Mouse (Mus musculus) embryo, embryonic 11.5 days (tissue): ENCODE data around the gene Ttc37.

Experiments
- DNase-seq: peaks from one replicate; pipeline ENCODE4 v3.0.0-alpha.2; 2012; ENCODE audit warnings: low read depth, low spot score

Gene Ttc37

GRCm38 (mm10) chr13:76098493-76099303, at the start of gene Ttc37, which contains the start of gene Arsk:
Gene Ttc37, plus strand, starts transcription at chr13:76098734.
Gene Arsk, minus strand, starts transcription at chr13:76098660.
- DNase-seq = peak; percentile 93

- DNase-seq = no peak
Measured at GRCm38 (mm10) chr13:76055391-76056232, 42.9 kb upstream of the Ttc37 start.

- DNase-seq = peak; percentile 58
Measured at GRCm38 (mm10) chr13:76056261-76056724, 42.2 kb upstream of the Ttc37 start.

DNA sequence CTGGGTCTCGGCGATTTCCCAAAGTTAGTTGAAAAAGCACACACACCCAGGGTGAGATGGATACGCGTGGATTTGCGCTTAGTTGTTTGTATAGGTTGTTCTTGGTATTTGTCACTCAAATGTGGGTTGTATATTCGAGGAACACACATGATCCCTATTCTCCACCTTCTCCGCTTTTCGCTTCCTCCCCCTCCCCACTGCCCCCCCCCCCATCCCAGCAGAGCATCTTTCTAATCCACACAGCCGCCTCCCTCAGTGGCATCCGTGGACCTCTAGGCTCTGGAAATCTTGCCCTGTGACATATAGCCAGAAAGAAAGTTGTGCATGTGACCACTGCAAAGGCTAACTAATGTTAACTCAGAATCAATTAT, 41.7 kb upstream of the Ttc37 start, which contains the start of gene Gpr150:
Gene Gpr150, minus strand, starts transcription at position 101 of the 371 bp plus-strand sequence.
- DNase-seq = no peak

- DNase-seq = no peak
Measured at GRCm38 (mm10) chr13:76057267-76058069, 41.1 kb upstream of the Ttc37 start.

GRCm38 (mm10) chr13:76059591-76059990, 38.9 kb upstream of the Ttc37 start:
- DNase-seq = no peak

DNA sequence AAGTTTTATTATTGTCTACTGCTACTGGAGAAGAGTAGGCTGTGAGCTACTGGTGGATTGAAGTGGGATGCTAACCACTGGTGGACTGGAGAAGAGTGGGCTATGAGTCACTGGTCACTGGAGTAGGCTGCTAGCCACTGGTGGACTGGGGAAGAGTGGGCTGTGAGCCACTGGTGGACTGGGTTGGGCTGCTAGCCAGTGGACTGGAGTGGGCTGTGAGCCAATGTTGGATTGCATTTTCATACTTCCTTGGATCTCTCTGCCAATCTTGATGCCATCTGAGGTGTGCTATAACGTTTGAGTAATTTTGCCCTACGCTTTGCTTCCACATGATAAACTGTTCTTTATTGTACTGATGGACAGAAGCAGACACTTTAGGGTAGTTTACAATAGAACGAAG, 36.4 kb upstream of the Ttc37 start:
- no peak for DNase-seq

DNA sequence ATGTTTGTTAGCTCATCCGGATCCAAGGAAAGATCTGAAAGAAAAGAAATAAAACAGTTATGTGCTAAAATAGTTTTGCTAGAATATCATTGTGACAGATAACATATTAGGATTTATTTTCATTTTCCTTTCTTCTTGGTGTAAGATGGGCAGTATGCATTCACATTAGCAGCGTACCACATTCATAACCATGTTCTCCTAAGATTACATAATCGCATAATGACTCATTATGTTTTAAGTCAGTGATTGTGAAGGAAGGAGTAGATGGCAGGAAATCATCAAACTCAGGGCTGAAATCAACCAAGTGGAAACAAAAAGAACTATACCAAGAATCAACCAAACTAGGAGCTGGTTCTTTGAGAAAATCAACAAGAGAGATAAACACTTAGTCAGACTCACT, 36.0 kb upstream of the Ttc37 start:
- no peak for DNase-seq

GRCm38 (mm10) chr13:76063548-76063947, 35.0 kb upstream of the Ttc37 start:
- DNase-seq = no peak

GRCm38 (mm10) chr13:76064363-76064945, 34.1 kb upstream of the Ttc37 start:
- no peak for DNase-seq

GRCm38 (mm10) chr13:76074323-76074722, 24.2 kb upstream of the Ttc37 start:
- no peak for DNase-seq

DNA sequence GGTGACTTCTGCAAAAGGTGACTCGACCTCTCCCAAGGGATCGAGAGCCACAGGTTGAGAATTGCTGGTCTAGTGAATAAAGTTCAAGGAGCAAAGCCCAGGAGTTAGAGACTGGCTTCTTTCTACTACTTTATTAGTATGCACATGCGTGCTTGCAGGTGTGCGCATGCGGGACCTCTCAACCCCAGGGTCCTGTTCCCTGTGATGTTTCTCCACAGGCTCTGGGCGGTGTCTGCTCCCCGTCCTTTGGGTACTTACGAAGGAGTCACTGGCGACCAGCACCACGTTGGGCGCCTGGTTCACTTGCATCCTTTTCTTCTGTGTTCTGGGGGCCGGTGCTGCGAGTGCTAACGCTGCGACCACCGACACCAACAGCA, 430 bp upstream of the Ttc37 start:
- DNase-seq = no peak

- DNase-seq = no peak
Measured at GRCm38 (mm10) chr13:76101989-76102388, 3.5 kb downstream of the Ttc37 start.

- DNase-seq = no peak
Measured at GRCm38 (mm10) chr13:76109069-76109824, 10.7 kb downstream of the Ttc37 start.

- no peak for DNase-seq
Measured at GRCm38 (mm10) chr13:76128799-76129198, 30.3 kb downstream of the Ttc37 start.

DNA sequence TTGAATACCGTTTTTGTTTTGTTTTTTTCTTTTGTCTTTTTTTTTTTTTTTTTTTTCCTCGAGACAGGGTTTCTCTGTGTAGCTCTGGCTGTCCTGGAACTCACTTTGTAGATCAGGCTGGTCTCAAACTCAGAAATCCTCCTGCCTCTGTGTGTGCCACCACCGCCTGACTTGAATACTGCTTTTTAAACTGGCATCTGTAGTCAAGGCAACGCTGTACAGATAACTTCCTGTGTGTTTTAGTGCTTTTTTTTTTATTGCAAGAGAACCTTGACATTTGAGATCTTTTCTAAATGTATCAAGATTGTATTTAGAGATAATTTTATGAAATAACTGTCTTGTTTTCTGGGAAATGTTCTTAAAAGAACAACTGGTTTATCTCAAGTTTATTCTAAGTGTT, 33.9 kb downstream of the Ttc37 start:
- DNase-seq = no peak

DNA sequence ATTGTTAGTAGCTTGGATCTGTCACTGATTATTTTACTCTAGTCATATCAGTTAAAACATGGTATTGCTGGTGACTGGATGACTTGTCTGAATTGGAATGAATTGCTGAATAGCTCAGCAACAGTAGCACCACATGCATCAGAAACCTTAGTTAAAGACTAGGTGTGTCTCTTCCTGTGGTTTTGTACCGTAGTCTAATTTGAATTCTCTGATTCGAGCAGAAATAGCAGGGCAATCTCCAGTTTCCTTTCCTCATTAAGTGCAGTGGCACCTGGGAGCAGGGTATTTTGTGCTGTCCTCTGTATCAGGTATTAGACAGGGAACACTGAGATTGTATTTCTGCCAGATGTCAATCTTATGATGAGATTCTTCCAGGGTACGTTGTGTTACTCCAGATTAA, 40.3 kb downstream of the Ttc37 start:
- DNase-seq = no peak

GRCm38 (mm10) chr13:76141117-76141808, 42.7 kb downstream of the Ttc37 start:
- no peak for DNase-seq

DNA sequence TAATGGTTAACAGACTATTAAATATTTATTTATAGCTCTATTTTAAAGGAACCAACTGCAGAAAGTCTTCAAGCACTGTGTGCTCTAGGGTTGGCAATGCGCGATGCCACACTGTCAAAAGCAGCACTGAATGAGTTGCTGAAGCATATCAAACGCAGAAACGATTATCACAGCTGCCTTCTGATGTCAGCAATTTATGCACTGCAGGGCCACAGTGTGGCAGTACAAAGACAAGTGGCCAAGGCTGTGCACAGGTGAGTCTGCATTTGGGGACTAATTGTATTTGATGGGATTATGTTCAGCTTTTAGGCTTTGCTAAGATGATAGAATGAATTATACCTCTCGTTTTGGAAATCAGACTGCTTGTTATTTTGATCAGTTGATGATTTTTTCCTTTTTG, 51.9 kb downstream of the Ttc37 start:
- DNase-seq = no peak

DNA sequence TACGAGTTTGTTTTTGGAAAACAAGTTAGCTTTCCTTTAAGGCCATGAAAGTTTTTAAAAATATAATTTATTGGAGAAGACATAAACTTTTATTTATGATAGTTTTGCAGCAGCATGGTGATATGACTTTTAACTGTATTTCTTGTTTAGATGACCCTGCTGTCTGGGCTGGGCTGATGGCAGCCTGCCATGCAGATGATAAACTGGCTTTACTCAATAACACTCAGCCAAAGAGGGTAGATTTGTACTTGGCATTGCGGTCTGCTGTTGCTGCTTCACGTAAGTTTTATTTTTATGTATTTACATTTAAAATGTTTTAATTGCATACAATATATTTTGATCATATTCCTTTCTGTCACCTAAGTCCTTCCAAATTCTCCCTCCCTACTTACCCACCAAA, 58.6 kb downstream of the Ttc37 start:
- DNase-seq = no peak
